Mouse (Mus musculus): ENCODE measurements around the gene Cnnm2.

DNA sequence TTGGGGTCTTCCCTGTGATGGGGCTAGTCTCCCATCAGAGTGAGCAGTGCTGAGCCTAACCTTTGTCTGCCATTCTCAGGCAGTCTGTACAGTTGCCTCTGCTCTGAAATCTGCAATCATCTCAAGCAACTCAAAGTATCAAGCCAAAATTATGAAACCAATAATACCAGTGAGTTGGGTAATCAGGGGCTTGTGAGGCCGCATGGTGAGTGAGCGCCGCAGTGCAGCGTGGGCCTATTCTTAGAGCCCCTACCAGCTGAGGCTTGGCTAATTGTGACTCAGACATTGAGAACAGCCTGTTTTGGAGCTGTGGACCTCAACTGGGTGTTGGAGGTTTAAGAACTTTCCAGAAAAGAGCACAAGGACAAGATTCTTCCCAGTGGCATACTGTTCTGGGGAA, 109.7 kb downstream of the Cnnm2 start:
- no peak for TF ChIP-seq CTCF (IDR thresholded peaks at IDR 0.05; ENCODE audit: extremely low read depth, insufficient read depth, low read length)
- no peak for TF ChIP-seq POLR2A (IDR thresholded peaks at IDR 0.05; ENCODE audit: extremely low read depth, insufficient read depth, low read length)

Data from cortical plate, adult 2 months (tissue).